Mouse (Mus musculus) right cerebral cortex, postnatal 36 days (tissue): ENCODE data around the gene Lce1g.

ENCODE experiments used
- DNase-seq, 2 experiments: peaks; one replicate each; pipeline ENCODE4 v3.0.0; 2022; ENCODE audit warnings: low spot score in 2 of 2, mixed read lengths in 1 of 2

Lce1g gene

GRCm38 (mm10) chr3:92752238-92752637 lies at the start of gene Lce1g:
Lce1g (minus strand) TSS chr3:92752338.
- DNase-seq, result no peak

GRCm38 (mm10) chr3:92790414-92790813 lies 38.3 kb upstream of the Lce1g start, which contains the start of gene Lce1j:
Lce1j (minus strand) TSS chr3:92790514.
- no peak for DNase-seq

DNA sequence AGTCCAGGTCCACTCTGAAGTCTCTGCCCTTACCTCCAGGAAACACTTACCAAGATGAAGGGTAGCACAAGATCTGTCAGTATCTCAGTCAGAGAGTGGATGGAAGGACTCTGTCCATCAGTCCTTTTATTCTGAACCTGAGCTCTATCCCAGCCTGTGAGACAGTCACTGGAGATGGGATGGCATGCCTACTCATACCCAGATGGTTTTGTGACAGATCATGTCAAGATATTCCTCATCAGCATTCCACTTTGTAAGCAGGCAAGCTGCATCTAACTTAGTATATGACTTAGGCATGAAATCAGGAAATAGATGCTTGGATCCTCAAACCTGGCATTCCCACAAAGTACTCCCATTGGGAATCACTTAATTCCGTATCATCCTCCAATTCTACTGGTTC lies 26.7 kb upstream of the Lce1g start, which contains the start of gene Lce1i:
Gene Lce1i, minus strand, starts transcription at position 101 of the 400 bp plus-strand sequence.
- no peak for DNase-seq

DNA sequence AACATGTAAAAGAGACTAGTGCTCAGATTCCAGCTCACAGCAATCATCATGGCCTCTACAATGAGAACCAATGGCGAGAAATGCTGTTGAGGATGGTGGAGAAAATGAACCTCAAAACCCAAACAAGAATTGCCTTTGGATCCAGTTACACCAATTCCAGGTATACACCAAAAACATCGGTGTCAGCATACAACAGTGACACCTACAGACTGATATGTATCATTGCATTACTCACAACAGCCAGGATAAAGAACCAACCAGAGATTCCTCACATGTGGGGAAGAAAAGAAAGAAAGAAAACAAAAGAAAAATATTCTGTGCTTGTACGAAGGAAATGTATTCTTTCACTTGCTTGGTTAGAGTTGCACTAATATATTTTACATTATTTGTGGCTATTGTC lies 19.4 kb upstream of the Lce1g start:
- DNase-seq, result no peak

GRCm38 (mm10) chr3:92764965-92765364 lies 12.8 kb upstream of the Lce1g start, which contains the start of gene Lce1h:
Lce1h (minus strand) TSS chr3:92765065.
- DNase-seq, result no peak

DNA sequence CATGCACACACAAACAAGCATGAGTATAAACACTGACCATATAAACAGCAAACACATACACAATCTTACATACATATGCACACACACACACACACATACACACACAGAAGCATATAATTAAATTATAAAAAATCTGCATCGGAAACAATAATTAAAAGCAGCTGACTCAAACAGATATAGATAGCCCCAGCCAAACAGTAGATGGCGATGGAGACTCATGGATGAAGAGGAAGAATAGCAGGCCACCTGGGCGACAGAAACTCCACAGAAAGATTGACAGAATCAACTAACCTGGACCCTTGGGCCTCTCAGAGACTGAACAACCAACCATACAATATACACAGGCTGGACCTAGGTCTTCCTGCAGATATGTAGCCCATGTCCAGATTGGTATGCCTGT lies 1.1 kb upstream of the Lce1g start:
- DNase-seq, result no peak

DNA sequence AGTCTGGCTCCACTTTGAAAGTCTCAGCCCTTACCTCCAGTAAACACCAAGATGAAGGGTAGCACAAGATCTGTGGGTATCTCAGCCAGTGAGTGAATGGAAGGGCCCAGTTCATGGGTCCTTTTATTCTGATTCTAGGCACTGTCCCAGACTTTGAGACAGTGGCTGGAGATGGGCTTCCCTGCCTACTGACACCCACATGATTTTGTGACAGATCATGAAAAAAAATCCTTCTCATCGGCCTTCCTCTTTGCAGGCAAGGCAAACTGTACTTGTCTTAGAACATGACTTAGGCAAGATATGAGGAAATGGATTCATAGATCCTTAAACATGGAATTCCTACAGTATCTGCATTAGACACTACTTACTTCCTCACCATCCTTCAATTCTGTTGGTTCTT lies 13.1 kb downstream of the Lce1g start, which contains the start of gene Gm38119:
Gene Gm38119, minus strand, starts transcription at position 101 of the 400 bp plus-strand sequence.
- no peak for DNase-seq

DNA sequence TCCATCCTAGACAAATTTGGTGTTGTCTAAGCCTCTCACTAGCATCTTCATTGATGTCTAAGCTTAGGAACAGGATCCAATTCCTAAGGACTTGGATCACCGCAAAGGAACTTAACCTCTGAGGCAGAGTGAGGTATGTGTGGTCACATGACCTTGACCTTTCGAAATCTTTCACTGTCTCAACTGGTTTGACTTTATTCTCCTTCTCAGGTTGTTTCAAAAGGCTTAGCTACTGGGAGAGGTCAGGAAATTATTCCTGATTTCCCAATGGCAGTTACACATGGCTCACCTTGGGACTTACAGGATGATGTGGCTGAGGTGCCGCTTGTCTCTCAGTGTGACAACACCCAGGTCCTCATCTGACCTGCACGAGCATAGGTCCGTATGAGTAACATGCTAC lies 29.5 kb downstream of the Lce1g start:
- DNase-seq, result no peak

GRCm38 (mm10) chr3:92720250-92720649 lies 31.9 kb downstream of the Lce1g start, which contains the start of gene Lce1f:
Lce1f (minus strand) TSS chr3:92720350.
- DNase-seq, result no peak

DNA sequence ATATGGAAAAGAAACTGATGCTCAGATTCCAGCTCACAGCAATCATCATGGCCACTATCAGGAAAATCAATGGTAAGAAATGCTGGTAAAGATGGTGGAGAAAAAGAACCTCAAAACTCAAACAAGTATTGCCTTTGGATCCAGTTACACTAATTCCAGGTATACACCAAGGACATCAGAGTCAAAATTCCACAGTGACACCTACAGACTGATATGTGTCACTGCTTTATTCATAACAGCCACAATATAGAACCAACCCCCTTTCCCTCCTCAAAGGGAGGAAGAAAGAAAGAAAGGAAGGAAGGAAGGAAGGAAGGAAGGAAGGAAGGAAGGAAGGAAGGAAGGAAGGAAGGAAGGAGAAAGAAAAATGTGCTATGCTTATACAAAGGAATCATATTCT lies 37.0 kb downstream of the Lce1g start:
- no peak for DNase-seq

GRCm38 (mm10) chr3:92708974-92709373 lies 43.2 kb downstream of the Lce1g start, which contains the start of gene Lce1e:
Lce1e (minus strand) TSS chr3:92709074.
- no peak for DNase-seq
